In the genomic region with DNA sequence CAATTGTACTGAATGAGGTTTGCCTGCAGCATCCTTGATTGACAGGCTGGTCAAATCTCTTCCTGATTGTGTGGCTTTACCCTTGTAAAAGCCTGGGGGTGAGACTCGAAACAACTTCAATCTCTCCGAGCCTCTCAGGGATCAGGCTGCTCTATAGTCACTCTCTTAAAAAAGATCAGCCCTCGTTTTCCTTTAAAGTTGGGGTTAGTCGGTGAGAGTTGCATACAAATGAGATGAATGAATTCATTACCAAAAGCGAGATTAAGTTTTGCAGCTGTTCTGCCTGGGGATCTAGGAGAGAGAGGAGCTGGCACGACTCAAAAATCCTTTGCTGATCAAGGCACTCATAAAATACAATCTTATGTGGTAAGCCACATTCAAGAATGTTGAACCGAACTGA, we compare ENCODE assay signal across 18 mouse cellular contexts. TPM values are rescaled to one million over a fixed set of nuclear protein-coding genes. Genes with fewer than 3 reads are reported as not detected.
A peak's percentile ranks its signal among the peaks of the same experiment; 100 is the strongest.
DNase-seq lines count a peak whose midpoint lies in the region; ATAC-seq lines count a peak whose summit lies in the region.
"Had no signal": no experiment of that assay in that cellular context is flagged by ENCODE, and none has a peak within 500 bp of the region (broad histone marks: within the 10 kb centered on the region; RNA-seq: fewer than 3 reads in every experiment).

No protein-coding gene starts in this region.

- no peaks in the 10 kb centered on the region for H3K36me3 ChIP-seq in embryonic facial prominence, embryonic 11.5 days (replicated peaks; ENCODE audit: control insufficient read depth, insufficient read depth, low read depth, low read length)
- H3K36me3 ChIP-seq in embryonic facial prominence, embryonic 10.5 days (replicated peaks): no peaks in the 10 kb centered on the region
- H3K36me3 ChIP-seq in forebrain, embryonic 16.5 days (ENCODE audit: control insufficient read depth, insufficient read depth): no peaks in the 10 kb centered on the region
- no peaks in the 10 kb centered on the region for H3K36me3 ChIP-seq in midbrain, embryonic 16.5 days (ENCODE audit: control insufficient read depth, insufficient read depth, low read length)
- no peaks in the 10 kb centered on the region for H3K36me3 ChIP-seq in intestine, embryonic 16.5 days (ENCODE audit: control insufficient read depth, insufficient read depth, low read length)
- H3K36me3 ChIP-seq: heart, embryonic 13.5 days had no signal

- no peaks in the 10 kb centered on the region for H3K27me3 ChIP-seq in embryonic facial prominence, embryonic 11.5 days (ENCODE audit: control insufficient read depth, insufficient read depth, low read length)
- H3K27me3 ChIP-seq in embryonic facial prominence, embryonic 10.5 days (replicated peaks; ENCODE audit: low read depth, poor library complexity, severe bottlenecking): no peaks in the 10 kb centered on the region
- H3K27me3 ChIP-seq in forebrain, embryonic 16.5 days (replicated peaks; ENCODE audit: control insufficient read depth, insufficient read depth, low read length): no peaks in the 10 kb centered on the region
- no peaks in the 10 kb centered on the region for H3K27me3 ChIP-seq in midbrain, embryonic 16.5 days (ENCODE audit: control insufficient read depth, insufficient read depth, low read depth, low read length)
- H3K27me3 ChIP-seq in intestine, embryonic 16.5 days (replicated peaks; ENCODE audit: control insufficient read depth, insufficient read depth, low read length): no peaks in the 10 kb centered on the region

- no peaks in the 10 kb centered on the region for H3K4me1 ChIP-seq in embryonic facial prominence, embryonic 11.5 days (ENCODE audit: control insufficient read depth, insufficient read depth, low read length)
- peaks cover 12% of the 10 kb centered on the region for H3K4me1 ChIP-seq in embryonic facial prominence, embryonic 10.5 days
- 0 out of 2 replicates have a peak, but pooled peaks cover 6% of the 10 kb centered on the region for H3K4me1 ChIP-seq in forebrain, embryonic 16.5 days (replicated peaks; ENCODE audit: control insufficient read depth, insufficient read depth, low read length)
- H3K4me1 ChIP-seq in midbrain, embryonic 16.5 days (ENCODE audit: control insufficient read depth, insufficient read depth, low read length): peaks cover 11% of the 10 kb centered on the region
- H3K4me1 ChIP-seq in intestine, embryonic 16.5 days (ENCODE audit: control insufficient read depth, insufficient read depth, low read length): no peaks in the 10 kb centered on the region
- H3K4me1 ChIP-seq: heart, embryonic 13.5 days had no signal

- DNase-seq in embryonic facial prominence, embryonic 11.5 days (ENCODE audit: low spot score): no peak
- DNase-seq in embryonic facial prominence, embryonic 10.5 days (ENCODE audit: low spot score): no peak
- peak; percentile 8 to 22 for DNase-seq in left cerebral cortex, postnatal 14 days (ENCODE audit: low spot score in 2 of 2)
- no peak for DNase-seq in left cerebral cortex, postnatal 4 days
- no peak for DNase-seq in cerebellum, postnatal 36 days
- DNase-seq: kidney, adult 18-20 months had no signal

- H3K4me3 ChIP-seq in embryonic facial prominence, embryonic 11.5 days (ENCODE audit: low read depth, low read length): no peak overlapping the region
- H3K4me3 ChIP-seq in embryonic facial prominence, embryonic 10.5 days: no peak overlapping the region
- no peak overlapping the region for H3K4me3 ChIP-seq in forebrain, embryonic 16.5 days (replicated peaks; ENCODE audit: low read length)
- no peak overlapping the region for H3K4me3 ChIP-seq in midbrain, embryonic 16.5 days (ENCODE audit: low read depth, low read length)
- H3K4me3 ChIP-seq in intestine, embryonic 16.5 days (ENCODE audit: low read length): no peak overlapping the region
- H3K4me3 ChIP-seq: heart, embryonic 13.5 days; left cerebral cortex, adult 2 months; megakaryocyte, embryonic 14.5 days had no signal

- H3K4me2 ChIP-seq in embryonic facial prominence, embryonic 11.5 days (ENCODE audit: low read depth, low read length): no peak overlapping the region
- H3K4me2 ChIP-seq in forebrain, embryonic 16.5 days (ENCODE audit: low read length): peak overlapping the region; percentile 0; the same call in 1 of the 2 replicates
- H3K4me2 ChIP-seq in midbrain, embryonic 16.5 days (ENCODE audit: low read length): peak overlapping the region; percentile 7
- no peak overlapping the region for H3K4me2 ChIP-seq in intestine, embryonic 16.5 days (ENCODE audit: low read depth, low read length)
- H3K4me2 ChIP-seq: heart, embryonic 13.5 days had no signal

- no peaks in the 10 kb centered on the region for H3K9me3 ChIP-seq in embryonic facial prominence, embryonic 11.5 days (replicated peaks; ENCODE audit: control insufficient read depth, low read length)
- H3K9me3 ChIP-seq in embryonic facial prominence, embryonic 10.5 days: no peaks in the 10 kb centered on the region
- H3K9me3 ChIP-seq in forebrain, embryonic 16.5 days (ENCODE audit: control insufficient read depth, low read length): no peaks in the 10 kb centered on the region
- H3K9me3 ChIP-seq in midbrain, embryonic 16.5 days (replicated peaks; ENCODE audit: control insufficient read depth, low read length, poor library complexity, severe bottlenecking): no peaks in the 10 kb centered on the region
- no peaks in the 10 kb centered on the region for H3K9me3 ChIP-seq in intestine, embryonic 16.5 days (ENCODE audit: control insufficient read depth, low read length)
- H3K9me3 ChIP-seq: heart, embryonic 13.5 days had no signal

- intact Hi-C loops in left cerebral cortex, postnatal 14 days (cut with DNase I): no loop called here
- intact Hi-C loops in left cerebral cortex, postnatal 4 days (cut with DNase I): no loop called here

- H3K9ac ChIP-seq in embryonic facial prominence, embryonic 11.5 days (replicated peaks; ENCODE audit: low read length): no peak overlapping the region
- H3K9ac ChIP-seq in forebrain, embryonic 16.5 days (replicated peaks; ENCODE audit: low read depth, low read length): no peak overlapping the region
- H3K9ac ChIP-seq in midbrain, embryonic 16.5 days (ENCODE audit: low read depth, low read length): no peak overlapping the region
- no peak overlapping the region for H3K9ac ChIP-seq in intestine, embryonic 16.5 days (ENCODE audit: low read depth, low read length)
- H3K9ac ChIP-seq: heart, embryonic 13.5 days; liver, embryonic 14.5 days had no signal

- 15% methylated on average over 7 of the region's 7 CpGs for WGBS in embryonic facial prominence, embryonic 11.5 days
- WGBS in embryonic facial prominence, embryonic 10.5 days: 21% methylated on average over 7 of the region's 7 CpGs
- 2% methylated on average over 7 of the region's 7 CpGs for WGBS in forebrain, embryonic 16.5 days
- 4% methylated on average over 7 of the region's 7 CpGs for WGBS in midbrain, embryonic 16.5 days
- WGBS in intestine, embryonic 16.5 days: 29% methylated on average over 7 of the region's 7 CpGs

- 0 out of 2 replicates have a peak, but pooled peaks have one; percentile 44 for ATAC-seq in embryonic facial prominence, embryonic 11.5 days (replicated peaks; ENCODE audit: insufficient number of reproducible peaks, low FRiP score, low TSS enrichment, low read depth)
- peak; percentile 72 for ATAC-seq in forebrain, embryonic 16.5 days
- ATAC-seq in midbrain, embryonic 16.5 days: peak; percentile 86
- ATAC-seq in intestine, embryonic 16.5 days: no peak

- H3K27ac ChIP-seq in embryonic facial prominence, embryonic 11.5 days (replicated peaks; ENCODE audit: low read depth, low read length): no peak overlapping the region
- no peak overlapping the region for H3K27ac ChIP-seq in embryonic facial prominence, embryonic 10.5 days (replicated peaks)
- no peak overlapping the region for H3K27ac ChIP-seq in forebrain, embryonic 16.5 days (ENCODE audit: low read length)
- H3K27ac ChIP-seq in midbrain, embryonic 16.5 days (ENCODE audit: low read length): peak overlapping the region; percentile 61; the same call in 1 of the 2 replicates
- no peak overlapping the region for H3K27ac ChIP-seq in intestine, embryonic 16.5 days (ENCODE audit: low read length)
- H3K27ac ChIP-seq: heart, embryonic 13.5 days; left cerebral cortex, adult 2 months; liver, embryonic 14.5 days had no signal

RNA-seq across cellular contexts. Expression of gene 4930583I09Rik, which starts 1.0 kb away (rescaled TPM):
- not detected in 2 replicates for polyA plus RNA-seq in embryonic facial prominence, embryonic 11.5 days (2014; fragmentation: Nextera tagmentation; extraction: Ambion mirVana)
- not detected in 2 replicates for polyA plus RNA-seq in embryonic facial prominence, embryonic 10.5 days (2016; fragmentation: Nextera tagmentation; extraction: Ambion mirVana)
- not detected for total RNA-seq in left cerebral cortex, postnatal 14 days (2021)
- total RNA-seq in left cerebral cortex, postnatal 4 days (2021): not detected
- not detected in 2 replicates for polyA plus RNA-seq in forebrain, embryonic 16.5 days (2015; fragmentation: Nextera tagmentation; extraction: Ambion mirVana)
- polyA plus RNA-seq in midbrain, embryonic 16.5 days (2015; fragmentation: Nextera tagmentation; extraction: Ambion mirVana): not detected in 2 replicates
- not detected in 2 replicates for polyA plus RNA-seq in intestine, embryonic 16.5 days (2015; fragmentation: Nextera tagmentation; extraction: Ambion mirVana)
- total RNA-seq: common myeloid progenitor, adult 5-6 weeks; gastrocnemius, adult 18-20 months; left cerebral cortex, adult 2 months; MEL; neutrophil, adult 5-6 weeks had no signal
- polyA plus RNA-seq: heart, embryonic 13.5 days; liver, embryonic 14.5 days; stomach, embryonic 14.5 days had no signal

Comparison
In these comparisons a context has a peak if more than half of its experiments do, and no peak if none do; other contexts are left out.
1. DNase-seq: peak in left cerebral cortex, postnatal 14 days (2 of 2); none in embryonic facial prominence, embryonic 11.5 days (single experiment), embryonic facial prominence, embryonic 10.5 days (single experiment), left cerebral cortex, postnatal 4 days (single experiment) and cerebellum, postnatal 36 days (0 of 2).
2. H3K4me2 ChIP-seq: peak in forebrain, embryonic 16.5 days (single experiment) and midbrain, embryonic 16.5 days (single experiment); none in embryonic facial prominence, embryonic 11.5 days (single experiment) and intestine, embryonic 16.5 days (single experiment).